Mouse (Mus musculus): Measurements from ENCODE around the gene Tmem51.

The Tmem51 gene

GRCm38 (mm10) chr4:142084131-142084899, at the start of gene Tmem51:
Gene Tmem51 (minus strand): TSS chr4:142084304.
- peak; percentile 84 for DNase-seq

DNA sequence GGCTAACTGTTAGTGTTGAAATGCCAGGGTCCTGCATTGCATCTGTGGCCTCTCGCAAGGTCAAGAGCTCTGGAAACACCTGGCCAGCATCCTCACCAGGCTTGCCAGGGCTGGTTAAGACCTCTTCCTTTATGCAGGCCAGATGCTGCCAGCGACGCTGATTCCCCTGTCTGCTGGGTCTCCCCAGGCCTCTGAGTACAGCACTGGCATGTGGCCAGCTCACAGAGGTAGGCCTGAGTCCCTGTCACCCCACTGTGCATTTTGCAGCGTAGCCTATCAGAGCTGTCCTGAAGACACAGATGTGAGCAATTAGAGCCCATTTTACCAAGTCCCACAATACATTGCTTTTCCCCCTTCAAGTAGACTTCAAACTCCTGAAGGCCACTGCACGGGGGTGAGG, 46.1 kb upstream of the Tmem51 start:
- no peak for DNase-seq

DNA sequence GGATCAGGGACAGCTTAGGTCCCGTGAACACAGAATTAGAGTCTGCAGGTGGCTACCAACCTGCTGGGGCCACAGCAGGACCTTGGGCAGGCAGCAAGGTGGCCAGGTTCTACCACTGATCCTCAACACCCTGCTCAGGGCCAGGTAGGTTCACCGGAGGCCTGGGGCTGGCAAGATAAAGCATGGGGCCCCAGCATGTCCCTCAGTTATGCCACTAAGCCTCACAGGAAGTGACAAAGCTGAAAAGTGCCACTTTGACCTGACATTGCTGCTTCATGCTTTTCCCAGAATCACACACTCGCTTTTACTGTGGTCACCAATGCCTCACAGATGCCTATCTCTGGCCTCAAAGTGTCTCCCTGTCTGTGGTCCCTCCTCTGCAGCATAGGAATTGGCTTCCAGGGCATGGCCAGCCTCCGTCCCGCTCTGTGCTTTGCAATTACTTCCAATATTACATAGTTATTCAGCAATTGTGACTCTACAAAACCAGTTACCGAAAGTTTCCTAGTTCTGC, 43.2 kb upstream of the Tmem51 start:
- DNase-seq = no peak

- no peak for DNase-seq
Measured at GRCm38 (mm10) chr4:142126641-142127274, 42.7 kb upstream of the Tmem51 start.

- DNase-seq = no peak
Measured at GRCm38 (mm10) chr4:142121164-142121563, 37.1 kb upstream of the Tmem51 start.

- no peak for DNase-seq
Measured at GRCm38 (mm10) chr4:142118522-142118921, 34.4 kb upstream of the Tmem51 start.

DNA sequence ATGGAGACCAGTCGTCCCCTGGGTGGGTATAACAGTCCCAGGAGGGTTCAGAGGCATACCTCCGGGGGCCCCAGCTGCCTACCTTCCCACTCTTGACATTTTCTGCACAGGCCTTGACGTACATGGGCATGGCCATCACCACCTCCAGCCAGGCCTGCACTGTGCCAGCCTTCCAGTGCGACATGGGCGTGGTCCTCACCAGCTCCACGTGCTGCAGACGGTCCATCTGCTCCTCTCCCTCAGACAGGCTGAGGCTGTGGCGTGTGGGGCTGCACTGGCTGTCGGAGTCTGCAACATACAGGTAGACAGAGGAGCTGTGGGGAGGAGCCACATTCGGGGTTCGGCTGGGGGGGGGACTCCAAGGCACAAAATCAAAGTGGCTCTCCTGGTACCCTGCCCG, 33.9 kb upstream of the Tmem51 start:
- no peak for DNase-seq

GRCm38 (mm10) chr4:142113306-142113705, 29.2 kb upstream of the Tmem51 start:
- peak; percentile 63 for DNase-seq

DNA sequence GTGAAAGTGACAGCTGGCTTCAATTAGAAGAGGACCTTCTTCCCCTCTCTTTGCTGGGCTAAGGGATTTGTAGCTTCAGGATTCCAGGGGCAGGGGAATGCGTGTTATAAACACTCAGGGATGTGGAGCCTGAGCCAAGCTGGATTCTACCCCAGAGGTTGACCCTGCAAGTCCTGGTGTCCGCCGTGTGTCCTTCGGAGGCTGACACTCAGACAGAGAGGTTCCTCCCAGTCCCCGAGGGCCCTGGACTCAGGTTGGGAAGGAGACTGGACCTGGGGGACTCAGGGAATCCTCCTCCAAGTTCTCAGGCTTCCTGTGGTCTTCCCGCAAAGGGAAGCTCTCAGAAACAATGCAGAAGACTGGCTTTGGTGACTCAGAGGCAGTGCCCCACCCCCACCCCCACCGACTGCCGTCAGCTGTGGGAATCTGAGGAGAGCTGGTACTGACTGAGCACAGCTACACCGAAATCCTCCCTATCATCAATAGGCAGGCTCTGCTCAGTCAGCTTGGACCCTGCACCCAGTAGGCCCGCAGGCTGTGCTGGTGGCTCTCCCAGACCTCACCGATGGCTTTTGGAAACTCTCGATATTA, 19.1 kb upstream of the Tmem51 start:
- DNase-seq = no peak

GRCm38 (mm10) chr4:142098303-142098702, 14.2 kb upstream of the Tmem51 start:
- peak; percentile 72 for DNase-seq

DNA sequence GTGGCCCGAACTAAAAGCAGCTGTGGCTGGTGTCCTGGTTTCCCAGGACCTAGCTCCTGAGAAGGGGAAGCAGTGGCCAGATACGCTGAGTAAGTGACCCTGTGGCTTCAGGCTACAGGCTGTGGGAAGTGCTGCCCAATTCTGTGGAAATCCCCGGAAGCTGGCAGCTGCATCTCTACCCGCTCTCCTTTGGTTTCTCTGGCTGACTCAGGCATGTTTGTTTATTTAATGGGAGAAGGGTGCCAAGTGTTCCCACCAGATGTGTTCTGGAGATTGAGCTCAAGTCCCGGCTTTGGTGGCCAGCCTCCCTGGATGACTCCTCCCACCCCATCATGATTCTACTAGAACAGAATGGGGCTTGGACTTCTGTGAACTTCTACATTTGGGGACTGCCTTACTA, 13.8 kb upstream of the Tmem51 start:
- no peak for DNase-seq

GRCm38 (mm10) chr4:142095513-142096241, 11.6 kb upstream of the Tmem51 start:
- DNase-seq = peak; percentile 64

DNA sequence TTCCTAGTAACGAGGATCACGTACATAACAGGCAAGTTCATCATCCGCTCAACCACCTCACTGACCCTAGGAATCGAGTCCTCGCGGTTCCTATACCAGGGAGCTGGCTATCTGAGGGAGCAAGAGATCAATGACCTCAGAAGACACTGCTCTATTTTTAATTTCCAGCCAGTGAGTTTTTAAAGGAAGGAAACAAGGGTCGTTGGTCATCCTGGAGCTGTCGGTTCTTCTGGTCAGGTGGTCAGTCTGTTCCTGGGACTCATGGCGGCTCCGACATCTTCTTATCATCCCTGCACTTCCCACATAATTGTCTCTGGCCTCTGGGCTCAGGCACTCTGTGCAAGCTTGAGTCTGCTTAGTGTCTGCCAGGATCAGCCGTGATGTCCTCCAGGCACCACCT, 10.3 kb upstream of the Tmem51 start:
- DNase-seq = no peak

GRCm38 (mm10) chr4:142091100-142091499, 7.0 kb upstream of the Tmem51 start:
- DNase-seq = no peak

DNA sequence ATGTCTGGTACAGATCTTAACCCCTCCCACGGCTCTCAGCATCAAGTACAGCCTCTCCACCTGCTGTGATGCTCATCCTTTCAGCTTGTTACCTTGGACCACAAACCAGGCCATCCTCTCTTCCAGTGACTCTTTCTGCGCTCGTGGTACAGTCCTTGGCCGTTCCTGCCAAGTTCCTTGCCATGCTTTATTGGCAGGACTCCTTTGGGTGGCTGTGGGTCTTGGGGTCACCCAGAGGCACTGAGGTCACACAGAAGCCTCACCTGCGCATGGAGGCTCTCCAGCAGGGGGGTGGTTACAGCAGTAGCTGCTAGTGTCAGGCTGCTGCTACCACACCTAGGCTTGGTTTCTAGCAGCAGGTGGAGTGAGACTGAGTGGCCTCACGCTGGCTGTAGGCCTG, 5.9 kb upstream of the Tmem51 start:
- peak; percentile 68 for DNase-seq

DNA sequence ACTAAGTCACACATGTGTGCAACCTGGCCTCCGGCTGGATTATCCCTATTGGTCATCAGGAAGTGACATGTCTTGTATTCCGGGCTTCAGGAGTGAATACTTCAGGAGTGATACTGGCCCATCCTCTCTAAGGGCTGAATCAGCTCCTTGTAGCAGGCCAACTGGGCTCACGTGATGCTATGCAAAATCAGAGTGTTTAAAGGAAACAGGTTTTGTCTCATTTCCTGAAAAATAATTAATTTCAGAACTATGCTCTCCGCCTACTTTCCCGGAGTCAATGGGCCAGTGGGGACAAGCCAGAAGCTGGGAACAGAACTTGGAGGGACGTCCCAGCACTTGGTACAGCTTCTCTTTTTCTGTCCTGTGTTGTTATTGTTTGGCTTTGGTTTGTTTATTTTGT, 4.7 kb upstream of the Tmem51 start:
- no peak for DNase-seq

DNA sequence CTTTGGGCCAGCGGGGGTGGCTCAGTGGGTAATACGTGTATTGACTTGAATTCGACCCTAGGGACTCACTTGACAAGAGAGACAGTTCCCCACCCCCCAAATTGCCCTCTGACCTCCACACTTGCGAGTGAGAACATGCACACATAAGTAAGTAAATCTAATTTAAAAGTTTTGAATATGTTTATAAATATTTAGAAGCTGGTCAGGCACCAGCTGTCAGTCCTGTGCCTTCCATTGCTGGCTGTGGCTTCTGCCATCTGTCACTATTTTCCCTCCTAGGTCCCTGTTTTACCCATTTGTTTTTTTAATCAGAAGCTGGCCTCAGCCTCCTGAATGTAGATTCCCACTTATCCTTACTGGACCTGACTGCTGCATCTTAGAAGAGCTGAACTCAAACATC, 4.3 kb upstream of the Tmem51 start:
- peak; percentile 63 for DNase-seq

GRCm38 (mm10) chr4:142084936-142085563, 946 bp upstream of the Tmem51 start:
- peak; percentile 39 for DNase-seq

DNA sequence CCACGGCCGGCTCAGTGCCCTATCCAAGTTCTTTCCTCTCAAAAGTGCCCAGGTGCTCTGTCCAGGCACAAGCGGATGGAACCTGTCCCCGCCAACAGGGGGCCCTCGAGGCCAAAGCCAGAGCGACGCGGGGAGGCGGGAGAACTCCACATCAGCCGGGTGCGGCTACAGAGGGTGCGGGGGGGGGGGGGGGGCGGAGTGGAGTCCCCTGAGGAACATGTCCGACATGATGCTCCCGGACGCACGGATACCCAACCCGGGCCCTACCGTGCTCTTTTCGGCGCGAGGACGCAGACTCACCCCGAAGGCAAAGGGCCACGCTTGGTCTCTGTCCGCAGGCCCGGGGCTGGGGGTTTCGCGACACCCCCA, 358 bp downstream of the Tmem51 start:
- DNase-seq = peak; percentile 86

GRCm38 (mm10) chr4:142083193-142083592, 911 bp downstream of the Tmem51 start:
- DNase-seq = peak; percentile 56

DNA sequence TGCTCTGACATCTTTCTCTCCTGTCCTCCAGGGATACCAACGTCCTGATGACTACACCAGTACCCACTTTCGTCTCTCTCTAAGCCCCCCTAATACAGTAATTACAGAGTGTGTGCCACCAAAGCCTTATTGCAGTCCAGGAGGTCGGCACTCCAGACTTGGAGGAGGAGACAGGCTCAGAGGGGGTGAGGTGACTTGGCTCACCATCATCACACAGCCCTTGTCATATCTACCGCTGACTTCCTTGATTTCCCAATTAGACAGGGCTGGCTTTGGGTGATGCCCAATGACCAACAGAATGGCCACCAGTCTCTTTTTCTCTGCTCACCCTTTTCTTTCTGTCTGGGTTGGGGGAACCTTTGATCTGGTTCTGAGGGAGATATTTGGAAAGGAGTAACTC, 1.4 kb downstream of the Tmem51 start:
- DNase-seq = peak; percentile 57

GRCm38 (mm10) chr4:142081631-142082283, 2.3 kb downstream of the Tmem51 start:
- peak; percentile 73 for DNase-seq
